Mouse (Mus musculus): ENCODE measurements around the gene Senp7.

DNA sequence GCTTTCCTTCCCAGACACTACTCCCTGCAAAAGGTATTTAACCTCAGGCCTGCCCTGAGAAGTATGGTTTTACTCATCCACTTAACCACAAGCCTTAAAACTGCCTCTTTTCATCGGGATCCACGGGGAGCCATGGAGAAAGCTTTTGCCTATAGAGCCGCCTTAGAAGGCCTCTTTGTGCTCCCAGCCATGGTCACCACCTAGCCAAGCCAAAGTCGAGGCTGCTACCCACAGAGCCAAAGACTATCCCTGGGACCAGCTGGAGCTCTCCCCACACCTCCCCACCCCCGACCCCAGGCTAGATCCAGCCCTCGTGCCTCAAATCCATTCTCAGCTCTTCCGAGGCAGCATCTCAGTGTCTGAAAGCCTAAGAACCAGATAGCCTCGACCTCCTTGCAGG, 18.0 kb downstream of the Senp7 start:
- TF ChIP-seq CTCF (IDR thresholded peaks at IDR 0.05) (no peak), POLR2A (IDR thresholded peaks at IDR 0.05; ENCODE audit: insufficient read depth, low read depth, low read length) (no peak)
